Mouse (Mus musculus) embryo, embryonic 9.5 days (tissue): ENCODE data around the gene Defb48.

Experiments
- DNase-seq: peaks from one replicate; pipeline ENCODE4 v3.0.0-alpha.2; 2017; ENCODE audit errors: extremely low spot score

Gene Defb48

GRCm38 (mm10) chr14:62928101-62928541 is 56.2 kb downstream of the Defb48 start:
- DNase-seq = no peak
